Mouse (Mus musculus): ENCODE measurements around the gene Arl8b.
A peak's percentile ranks its signal among the peaks of the same experiment; 100 is the strongest.

The Arl8b gene

DNA sequence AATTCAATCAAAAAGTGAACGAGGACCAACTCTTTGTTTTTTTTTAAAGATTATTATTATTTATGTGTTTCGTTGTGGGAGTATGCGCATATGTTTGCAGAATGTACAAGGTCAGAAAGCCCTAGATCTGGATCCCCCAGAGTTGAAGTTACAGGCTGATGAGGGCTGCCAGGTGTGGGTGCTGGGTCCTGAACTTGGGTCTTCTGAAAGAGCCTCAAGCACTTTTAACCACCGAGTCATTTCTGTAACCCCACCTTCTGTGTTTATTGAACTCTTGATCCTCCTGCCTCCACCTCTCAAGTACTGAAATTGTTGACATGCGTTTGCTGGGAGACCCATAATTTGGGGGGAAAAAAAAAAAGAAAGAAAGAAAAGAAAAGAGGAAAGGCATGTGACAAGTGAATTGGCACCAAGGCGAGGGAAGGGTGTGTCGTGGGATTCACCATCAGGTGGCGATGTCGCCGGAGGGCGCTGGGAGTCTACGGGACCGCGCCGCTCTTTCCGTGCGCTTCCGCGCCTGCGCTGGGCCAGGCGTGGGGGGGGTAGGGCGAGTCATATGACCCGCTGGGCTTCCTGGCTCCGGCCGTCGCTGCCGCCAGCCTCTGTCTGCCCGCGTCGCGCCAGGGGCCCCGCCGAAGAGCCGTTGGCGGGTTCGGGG, at the start of gene Arl8b:
Gene Arl8b, plus strand, starts transcription at position 574 of the 658 bp plus-strand sequence.
- peak; percentile 98 for DNase-seq

DNA sequence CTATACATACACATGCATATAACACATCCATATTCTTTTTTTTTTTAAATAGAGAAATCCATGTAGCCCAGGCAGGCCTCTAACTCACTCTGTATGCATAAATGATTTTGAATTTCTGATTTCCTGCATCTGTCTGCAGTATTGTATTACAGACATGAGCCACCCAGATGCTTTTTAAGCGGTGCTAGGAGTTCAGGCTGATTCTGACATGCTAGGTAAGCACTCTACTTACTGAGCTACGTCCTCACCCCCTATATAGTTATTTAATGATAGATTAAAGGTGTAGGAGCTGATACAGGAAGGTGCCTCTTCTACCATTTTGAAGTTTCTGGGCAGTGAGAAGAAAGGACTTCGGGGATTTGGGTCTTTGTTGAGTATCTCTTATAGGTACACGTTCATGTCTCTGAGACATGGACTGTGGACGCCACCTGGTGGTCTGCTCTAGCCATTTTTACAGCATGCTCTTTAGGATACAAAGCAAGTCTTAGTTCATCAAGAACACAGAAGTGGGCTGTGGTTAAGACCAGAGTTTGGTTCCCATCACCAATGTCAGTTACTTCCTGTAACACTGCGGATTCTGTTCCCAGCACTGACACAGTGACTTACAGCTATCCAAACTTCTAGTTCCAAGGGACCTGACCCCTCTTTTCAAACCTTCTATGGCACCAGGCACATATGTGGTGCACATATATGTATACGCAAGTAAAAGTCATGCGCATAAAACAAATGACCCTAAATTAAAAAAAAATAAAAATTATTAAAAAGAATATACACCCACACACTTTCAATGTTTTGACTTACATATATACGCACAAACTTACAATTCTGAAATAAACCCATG, 46.8 kb upstream of the Arl8b start:
- peak; percentile 72 for DNase-seq

DNA sequence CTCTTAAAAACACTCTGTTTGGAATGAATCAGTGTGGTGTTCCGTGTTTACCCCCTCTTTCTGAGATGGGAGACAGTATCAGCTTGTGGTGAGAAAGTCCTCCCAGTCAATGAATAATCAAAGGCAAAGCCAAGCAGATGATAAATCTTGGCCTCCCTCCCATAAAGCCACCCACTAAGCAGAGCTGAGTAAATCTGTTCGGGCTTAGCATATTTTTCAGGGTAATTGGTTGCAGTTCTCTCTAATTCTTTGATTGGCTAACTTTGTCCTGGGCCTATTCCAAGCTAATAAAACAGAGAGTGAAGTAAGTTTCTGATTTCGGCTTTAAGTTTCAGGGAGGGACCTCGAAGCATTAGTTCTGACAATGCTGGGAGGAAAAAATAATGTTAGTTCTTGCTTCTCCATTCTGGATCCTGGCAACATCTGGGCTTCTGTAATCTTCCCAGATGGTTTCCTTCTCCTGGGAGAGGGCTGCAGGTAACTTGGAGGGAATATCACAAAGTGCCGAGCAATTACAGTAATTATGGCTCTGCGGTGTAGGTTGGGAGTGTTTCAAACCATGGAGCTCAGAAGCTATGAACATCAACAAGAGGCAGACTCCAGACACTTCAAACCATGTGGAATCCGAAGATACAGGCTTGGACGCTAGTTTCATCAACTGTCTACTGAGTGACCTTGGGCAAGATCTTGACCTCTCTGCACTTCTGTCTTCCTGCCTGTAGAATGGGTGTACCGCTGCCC, 44.3 kb upstream of the Arl8b start:
- DNase-seq: no peak

DNA sequence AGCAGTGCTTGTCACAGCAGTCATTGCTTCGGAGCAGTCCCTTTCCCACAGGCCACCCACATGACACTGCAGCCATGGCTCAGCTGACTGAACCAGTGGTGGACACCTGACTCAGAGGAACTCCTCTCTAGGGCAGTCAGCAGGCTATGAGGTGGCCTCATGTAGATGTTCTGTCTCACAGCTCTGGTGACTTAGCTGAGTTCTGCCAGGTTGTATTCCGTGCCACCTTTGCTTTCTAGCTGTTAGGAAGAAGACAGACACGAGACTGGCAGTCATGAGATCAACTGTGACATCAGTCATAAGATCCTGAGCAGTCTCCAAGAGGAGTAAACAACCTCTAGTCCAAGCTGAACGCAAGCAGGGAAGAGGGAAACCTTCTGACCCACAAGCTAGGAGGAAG, 42.3 kb upstream of the Arl8b start:
- no peak for DNase-seq

DNA sequence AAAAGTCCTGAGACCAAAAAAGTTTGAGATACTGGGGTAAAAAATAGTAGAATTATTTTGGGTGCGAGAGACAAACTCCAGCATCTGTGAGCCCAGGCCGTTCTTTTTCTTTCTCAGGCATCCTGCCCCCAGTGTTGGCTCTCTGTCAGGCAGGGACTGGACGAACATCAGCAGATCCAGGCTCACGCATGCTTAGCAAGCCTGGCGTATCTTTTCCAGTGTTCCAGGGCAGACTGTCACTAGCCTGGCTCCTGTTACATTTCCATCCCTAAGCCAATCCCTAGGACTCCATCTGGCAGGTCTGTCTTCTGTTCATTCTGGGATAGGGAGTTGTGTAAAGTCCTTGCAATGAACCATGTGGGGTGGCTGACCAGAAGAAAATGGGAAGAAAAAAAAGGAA, 39.2 kb upstream of the Arl8b start:
- DNase-seq: no peak

DNA sequence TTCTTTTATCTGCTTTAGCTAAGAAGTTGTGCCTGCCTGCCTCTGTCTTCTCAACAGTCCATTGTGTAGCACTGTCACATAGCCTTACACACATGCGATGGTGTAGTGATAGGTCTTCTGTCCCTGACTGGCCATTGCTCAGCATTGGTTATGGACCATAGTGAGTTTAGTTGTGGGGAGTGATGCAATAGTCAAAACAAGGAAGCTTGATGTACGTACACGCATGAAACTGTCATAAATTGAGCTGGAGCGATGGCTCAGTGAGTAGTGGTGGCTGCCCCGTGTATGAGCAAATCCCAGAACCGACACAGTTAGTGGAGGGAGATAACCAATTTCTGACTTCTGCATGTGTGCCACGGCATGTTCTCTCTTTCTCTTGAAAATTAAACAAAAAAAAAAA, 31.6 kb upstream of the Arl8b start:
- DNase-seq: no peak

DNA sequence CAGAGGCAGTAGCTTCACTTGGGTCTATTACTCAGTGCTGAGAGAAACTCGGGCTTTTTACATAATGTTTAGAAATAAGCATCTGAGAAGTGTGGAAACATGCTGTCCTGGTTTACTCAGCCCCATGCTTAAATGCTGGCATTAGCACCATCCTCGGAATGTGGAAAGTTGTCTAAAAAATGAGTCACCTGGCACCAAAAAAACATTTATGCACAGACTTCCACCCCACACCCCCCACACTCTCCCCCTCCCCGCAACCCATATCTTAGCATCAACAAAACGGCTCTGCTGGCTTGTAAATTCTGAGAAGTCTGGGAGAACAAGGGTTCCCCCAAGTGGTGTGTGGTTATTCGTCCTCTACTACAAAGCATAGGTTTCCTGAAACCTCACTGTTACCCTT, 30.5 kb upstream of the Arl8b start:
- no peak for DNase-seq

DNA sequence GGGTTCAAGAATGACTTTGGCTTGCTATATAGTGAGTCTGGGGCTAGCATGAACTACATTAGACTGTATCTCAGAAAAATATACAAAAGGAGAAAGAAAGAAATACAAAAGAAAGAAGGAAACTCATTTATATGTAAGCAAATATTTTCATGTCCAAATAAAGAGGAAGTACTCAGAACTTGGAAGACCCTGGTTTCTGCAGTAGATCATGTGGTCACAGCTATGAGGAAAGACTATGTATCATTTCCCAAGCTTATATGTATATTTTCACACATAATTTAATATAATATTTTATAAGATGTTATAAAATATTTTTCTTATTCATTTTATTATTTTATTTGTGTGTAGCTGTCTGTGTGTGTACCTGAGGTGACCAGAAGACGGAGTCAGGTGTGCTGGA, 29.4 kb upstream of the Arl8b start:
- no peak for DNase-seq

DNA sequence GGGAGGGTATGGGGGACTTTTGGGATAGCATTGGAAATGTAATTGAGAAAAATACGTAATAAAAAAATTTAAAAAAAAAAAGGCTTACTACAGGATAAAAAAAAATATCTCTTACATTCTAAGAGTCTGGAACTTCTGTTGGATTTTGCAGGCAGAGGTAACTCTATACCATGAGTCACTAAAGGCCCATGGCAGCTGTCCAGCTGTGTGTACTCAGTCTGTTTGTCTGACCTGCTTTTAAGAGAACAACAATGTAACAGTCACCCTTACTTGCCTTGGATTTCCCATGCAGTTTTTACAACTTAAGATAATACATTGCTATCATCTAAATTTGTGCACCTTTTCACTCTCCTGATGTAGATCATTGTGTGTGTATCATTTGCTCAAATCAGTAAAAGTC, 28.5 kb upstream of the Arl8b start:
- no peak for DNase-seq

DNA sequence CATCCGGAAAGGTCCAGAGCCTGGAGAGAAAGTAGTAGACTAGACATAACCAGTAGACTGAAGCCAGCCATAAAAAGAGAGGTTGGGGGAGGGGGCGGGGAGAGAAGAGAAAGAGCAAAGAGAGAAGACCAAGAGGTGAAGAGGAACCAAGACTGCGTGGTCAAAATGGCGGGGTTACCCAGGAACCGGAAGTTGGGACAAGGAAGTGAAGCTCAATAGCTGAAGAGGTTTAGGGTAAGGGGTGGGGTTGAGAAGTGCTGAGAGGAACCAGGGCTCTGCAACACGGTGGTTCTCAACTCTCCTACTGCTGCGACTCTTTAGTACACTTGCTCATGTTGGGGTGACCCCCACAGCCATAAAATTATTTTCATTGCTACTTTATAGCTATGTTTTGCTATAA, 27.0 kb upstream of the Arl8b start:
- DNase-seq: no peak

DNA sequence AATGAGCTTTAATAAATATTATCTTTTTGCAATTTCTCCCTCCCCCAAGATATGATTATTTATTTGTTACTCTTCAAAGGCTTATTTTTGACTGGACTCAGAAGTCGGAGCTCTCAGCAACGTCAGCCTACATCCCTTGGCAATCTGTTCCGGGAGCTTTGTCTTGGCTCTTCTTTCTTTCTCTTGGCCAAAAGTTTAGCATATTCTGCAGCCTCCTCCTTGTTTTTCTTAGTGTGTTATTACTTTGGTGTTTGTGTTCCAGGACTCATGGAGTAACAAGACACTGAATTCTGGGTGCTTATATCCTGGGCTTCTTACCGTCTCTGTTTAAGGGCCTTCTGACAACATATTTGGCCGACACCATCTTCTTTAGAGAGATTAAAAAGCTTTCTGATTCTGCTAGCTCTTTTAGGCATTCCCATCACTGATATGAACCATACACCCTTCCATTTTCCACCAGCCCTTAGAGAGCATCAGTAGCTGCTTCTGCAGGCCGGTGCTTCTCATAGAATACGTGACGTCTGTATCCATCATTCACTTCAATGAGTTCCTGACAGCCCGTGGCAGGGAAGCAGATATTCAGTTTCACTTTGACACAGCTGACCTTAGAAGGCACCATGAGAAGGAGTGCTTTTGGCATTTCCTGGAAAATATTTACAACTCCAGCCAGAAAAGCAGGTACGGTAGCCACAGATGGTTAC, 23.8 kb upstream of the Arl8b start:
- DNase-seq: no peak

DNA sequence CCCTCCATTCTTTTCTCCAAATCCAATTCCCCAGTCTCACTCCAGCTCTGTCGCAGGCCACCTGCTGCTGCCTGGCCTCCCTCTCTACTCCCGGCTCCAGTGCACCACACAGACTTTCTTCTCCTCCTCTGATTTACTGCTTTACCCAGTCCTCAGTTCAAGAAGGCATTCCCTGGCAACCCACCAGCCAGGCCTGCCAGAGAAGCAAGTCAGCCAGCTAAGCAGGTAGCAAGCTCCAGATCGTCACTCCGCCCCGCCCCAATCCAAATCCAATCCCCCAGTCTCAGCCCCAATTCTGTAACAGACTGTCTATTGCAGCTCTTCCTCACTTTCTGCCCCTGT, 23.2 kb upstream of the Arl8b start:
- no peak for DNase-seq

DNA sequence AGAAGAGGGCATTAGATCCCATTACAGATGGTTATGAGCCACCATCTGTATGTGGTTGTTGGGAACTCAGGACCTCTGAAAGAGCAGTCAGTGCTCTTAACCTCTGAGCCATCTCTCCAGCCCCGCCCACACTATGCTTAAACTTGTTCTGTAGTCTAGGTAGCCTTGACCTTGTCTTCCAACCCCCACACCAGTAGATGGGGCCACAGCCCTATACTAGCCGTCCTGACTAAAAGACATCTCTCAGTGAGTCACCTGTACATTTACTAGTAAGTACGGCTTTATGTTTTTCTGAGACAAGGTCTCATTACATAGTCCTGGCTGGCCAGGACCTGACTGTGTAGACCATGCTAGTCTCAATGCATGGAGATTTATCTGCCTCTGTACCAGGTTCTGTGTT, 12.0 kb upstream of the Arl8b start:
- no peak for DNase-seq

DNA sequence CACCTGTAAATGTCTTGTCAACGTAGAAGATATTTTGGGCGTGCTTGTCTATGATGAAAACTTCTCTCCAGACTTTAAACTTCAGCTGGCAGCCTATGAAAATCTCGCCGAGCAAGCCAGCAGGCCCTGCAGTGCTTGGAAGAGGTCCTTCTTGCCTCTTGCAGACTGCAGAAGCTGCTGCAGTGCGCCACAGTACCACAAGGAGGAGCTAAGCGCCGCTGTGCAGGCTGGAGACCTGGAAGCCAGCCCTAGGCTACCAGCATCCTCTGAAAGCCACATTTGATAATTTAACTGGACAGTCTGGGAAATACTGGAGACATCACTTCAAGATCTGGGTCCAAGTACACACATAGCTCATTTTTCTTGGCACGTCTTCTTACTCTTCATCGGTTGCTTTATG, 10.0 kb upstream of the Arl8b start:
- DNase-seq: peak; percentile 89

DNA sequence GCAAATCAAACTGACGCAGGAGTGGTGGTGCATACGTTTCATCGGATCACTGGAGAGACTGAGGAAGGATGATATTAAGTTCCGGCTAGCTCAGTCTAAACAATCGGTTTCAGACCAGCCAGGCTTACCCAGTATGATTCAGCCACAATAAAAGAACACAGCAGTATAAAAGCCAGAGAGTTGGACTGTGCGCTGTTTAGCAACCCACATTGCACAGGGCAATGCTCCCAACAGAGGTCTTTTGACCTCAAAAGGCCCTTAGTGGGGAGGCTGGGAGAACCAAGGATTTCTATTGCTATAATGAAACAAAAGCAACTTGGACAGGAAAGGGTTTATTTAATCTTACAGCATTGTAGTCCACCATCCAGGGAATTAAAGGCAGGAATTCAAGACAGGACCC, 9.4 kb upstream of the Arl8b start:
- DNase-seq: no peak

DNA sequence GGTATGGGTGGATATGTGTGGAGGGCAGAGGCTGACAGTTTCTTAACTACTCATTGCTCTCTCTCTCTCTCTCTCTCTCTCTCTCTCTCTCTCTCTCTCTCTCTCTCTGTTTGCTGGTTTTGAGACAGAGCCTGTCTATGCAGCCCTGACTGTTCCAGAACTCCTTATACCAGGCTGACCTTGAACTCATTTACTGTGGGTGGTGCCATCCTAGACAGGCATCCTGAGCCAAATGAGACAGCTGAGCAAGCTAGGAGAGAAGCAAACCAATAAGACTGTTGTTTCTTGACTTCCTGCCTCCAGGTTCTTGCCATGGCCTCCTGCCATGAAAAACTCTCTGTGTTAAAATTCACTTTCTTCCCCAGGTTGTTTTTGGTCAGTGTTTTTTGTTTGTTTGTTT, 6.6 kb upstream of the Arl8b start:
- no peak for DNase-seq

DNA sequence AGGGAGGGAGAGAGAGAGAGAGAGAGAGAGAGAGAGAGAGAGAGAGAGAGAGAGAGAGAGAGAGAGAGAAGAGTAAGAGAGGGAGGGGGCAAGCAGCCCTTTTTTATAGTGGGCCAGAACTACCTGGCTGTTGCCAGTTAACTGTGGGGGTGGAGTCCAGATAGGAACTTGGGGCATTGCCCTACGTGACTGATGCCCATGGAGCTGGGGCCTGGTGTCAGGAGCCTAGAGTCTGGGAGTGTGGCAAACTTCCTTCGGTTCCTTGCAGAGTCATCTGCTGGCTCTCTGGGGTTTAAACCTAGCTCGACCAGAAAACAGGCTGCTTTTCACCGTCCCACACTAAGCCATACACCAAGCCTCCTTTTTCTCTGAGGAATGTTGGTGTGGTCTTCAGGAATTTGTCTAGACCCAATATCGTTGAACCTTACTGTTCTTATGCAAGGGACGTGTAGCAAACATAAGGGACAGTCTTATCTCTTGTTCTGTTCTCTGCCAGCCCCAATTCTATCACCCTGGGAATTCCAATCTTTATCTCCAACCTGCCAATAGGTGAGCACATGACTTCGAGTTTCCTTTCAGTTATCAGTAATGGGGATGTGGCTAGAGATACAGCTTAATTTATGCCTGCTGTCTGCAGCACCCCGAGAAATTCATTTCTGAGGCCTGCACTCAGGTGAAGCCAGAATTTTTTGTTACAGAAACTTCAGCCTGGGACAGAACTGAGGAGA, 5.2 kb upstream of the Arl8b start:
- DNase-seq: no peak

DNA sequence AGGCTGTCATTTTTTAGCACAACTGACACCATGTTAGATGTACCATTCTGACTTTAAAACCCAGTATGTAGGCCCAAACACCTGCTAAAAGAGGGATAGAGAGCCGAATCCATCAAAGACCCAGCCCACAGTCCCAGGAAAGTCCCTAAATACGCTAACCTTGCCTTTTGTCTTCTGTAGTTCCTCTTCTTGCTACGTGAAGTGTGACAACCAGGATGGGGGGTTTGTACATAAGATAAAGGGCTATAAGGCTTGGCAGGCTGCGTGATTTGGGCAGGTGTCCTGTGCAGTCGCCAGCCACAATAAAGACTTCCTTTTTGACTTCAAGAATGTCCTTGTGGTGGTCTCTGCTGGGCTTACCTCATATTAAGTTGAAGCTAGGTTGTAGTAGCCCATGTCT, 4.5 kb upstream of the Arl8b start:
- DNase-seq: no peak

DNA sequence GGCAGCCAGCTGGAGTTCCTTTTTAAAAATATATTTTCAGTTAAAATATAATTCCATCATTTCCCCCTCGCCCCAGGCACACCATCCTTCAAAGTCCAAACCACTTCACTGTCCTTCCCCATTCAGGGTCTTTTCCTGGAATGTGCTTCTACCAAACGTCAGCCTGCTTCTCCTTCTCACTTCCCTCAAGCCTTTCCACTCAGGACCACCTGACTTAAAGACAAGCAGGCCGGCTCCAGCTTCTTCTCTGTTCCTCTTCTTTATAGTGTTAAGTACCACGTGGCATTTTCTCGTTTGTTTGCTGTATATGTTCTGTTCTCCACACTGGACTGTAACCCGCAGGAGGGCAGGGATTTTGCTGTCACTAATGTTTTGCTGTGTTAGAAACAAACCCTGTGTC, 1.0 kb upstream of the Arl8b start:
- DNase-seq: no peak

DNA sequence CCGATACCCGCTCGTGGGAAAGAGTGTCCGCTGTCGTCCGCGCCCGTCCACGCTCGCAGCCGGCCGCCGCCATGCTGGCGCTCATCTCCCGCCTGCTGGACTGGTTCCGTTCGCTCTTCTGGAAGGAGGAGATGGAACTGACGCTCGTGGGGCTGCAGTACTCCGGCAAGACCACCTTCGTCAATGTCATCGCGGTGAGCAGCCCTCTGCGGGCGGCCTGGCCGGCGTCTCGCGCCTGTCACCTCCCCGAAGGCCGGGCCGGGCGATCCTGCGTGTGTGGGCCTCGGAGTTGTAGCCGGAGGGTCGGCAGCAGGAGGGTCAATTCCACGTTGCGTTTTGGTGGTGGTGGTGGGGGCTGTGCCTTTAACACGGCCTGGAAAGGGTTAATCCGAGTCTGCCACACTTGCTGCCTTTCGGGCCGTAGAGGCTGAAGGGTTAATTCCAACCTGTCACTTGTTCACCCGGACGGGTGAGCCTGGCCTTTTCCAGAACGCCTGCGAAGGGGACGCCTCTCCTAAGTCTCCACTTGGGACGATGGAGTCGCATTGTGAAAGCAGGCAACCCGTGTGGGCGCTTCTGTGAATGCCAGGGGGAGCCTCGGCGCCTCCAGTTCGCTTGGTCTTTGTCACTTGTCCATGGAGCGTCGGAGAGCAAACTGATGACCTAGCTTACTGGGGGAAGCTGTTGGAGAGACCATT, 434 bp downstream of the Arl8b start:
- peak; percentile 48 for DNase-seq

DNA sequence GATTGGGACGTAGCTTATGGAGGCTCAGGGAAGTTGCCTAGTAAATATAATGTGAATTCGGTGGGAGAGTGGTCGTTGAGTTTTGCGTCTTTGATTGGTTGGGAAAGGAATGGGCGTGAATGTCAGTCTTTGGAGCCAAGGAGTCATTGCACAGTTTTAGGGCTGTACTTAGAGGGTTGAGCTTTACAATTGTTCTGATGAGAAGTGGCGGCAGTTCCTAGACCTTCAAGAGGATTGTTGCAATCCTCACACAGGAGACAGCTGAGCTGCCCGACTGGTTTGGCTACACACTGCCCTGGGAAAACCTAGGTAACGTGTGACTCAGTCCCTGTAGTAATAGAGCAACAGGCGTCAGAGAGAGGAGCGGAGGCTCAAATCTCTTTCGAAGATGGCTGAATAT, 1.2 kb downstream of the Arl8b start:
- DNase-seq: no peak

DNA sequence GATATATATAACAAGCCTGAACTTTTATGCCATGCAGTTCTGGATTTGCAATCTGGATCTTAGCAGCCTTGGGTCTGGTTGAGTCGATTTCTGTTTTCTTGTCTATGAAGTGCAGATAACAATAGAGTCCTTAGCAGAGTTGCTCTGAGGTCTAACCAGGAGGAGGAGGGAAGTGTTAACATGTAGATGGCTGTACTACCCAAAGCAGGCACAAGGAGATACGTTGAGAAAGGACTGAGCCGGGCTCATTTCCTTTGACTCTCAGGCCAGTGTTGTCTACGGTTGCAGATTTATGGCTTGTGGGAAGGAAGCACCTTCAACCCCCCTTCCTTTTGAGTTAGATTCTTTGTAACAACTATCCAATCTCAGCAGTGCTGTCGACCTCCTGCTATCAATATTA, 1.9 kb downstream of the Arl8b start:
- DNase-seq: no peak

All from thymus, postnatal 14 days (tissue).